Mouse (Mus musculus) stomach, embryonic 16.5 days (tissue): ENCODE measurements around the gene Dnajc7. TPM values are rescaled to one million over a fixed set of nuclear protein-coding genes. Genes with fewer than 3 reads are reported as not detected.

Source experiments
- ATAC-seq: fragments of 200-750 bp; cut with Nextera tagmentation; 2 replicates; pipeline ENCODE4 v1.8.0; 2017; ENCODE audit warnings: moderate number of reproducible peaks, moderate TSS enrichment; ENCODE audit not compliant: insufficient read depth, low FRiP score
- H3K27ac ChIP-seq: fragments of 300-500 bp; sonication (generic); 2 replicates; pipeline ENCODE4 v1.5.1; 2014; ENCODE audit warnings: low read length
- H3K27me3 ChIP-seq: fragments of 300-500 bp; sonication (generic); 2 replicates; pipeline ENCODE4 v1.6.1; 2014; ENCODE audit warnings: low read length, control low read depth, mixed read lengths; ENCODE audit not compliant: control insufficient read depth, insufficient read depth
- H3K36me3 ChIP-seq: fragments of 300-500 bp; sonication (generic); 2 replicates; pipeline ENCODE4 v1.6.1; 2014; ENCODE audit warnings: low read length; ENCODE audit not compliant: control insufficient read depth, insufficient read depth
- H3K4me1 ChIP-seq: fragments of 300-500 bp; sonication (generic); 2 replicates; pipeline ENCODE4 v1.6.1; 2014; ENCODE audit warnings: low read length, control low read depth, mixed read lengths; ENCODE audit not compliant: control insufficient read depth, insufficient read depth
- H3K4me2 ChIP-seq: fragments of 300-500 bp; sonication (generic); 2 replicates; pipeline ENCODE4 v1.6.1; 2014; ENCODE audit warnings: low read depth, low read length, mixed read lengths
- H3K4me3 ChIP-seq: fragments of 300-500 bp; sonication (generic); replicated peaks from 2 replicates; pipeline ENCODE4 v1.5.1; 2014; ENCODE audit warnings: mild to moderate bottlenecking, low read length
- H3K9ac ChIP-seq: fragments of 300-500 bp; sonication (generic); 2 replicates; pipeline ENCODE4 v1.6.1; 2014; ENCODE audit warnings: low read length
- H3K9me3 ChIP-seq: fragments of 300-500 bp; sonication (generic); replicated peaks from 2 replicates; pipeline ENCODE4 v1.6.1; 2016; ENCODE audit warnings: low read length, control low read depth; ENCODE audit not compliant: control insufficient read depth
- WGBS: fragments of 180-500 bp; shearing (Covaris S2); extraction: QIAGEN DNeasy Blood & Tissue Kit; methylation state at CpG from one replicate; pipeline ENCODE4 v1.1.7; 2014; 5-methylcytosine and 5-hydroxymethylcytosine counted together
- polyA plus RNA-seq: library from polyadenylated mRNA; unstranded; fragments of >200 nt; fragmentation: Nextera tagmentation; extraction: Ambion mirVana; gene quantifications from 2 replicates; pipeline ENCODE4 v1.2.1, GENCODE M21; 2015

The Dnajc7 gene
- polyA plus RNA-seq, 1 experiment from 2014 or later: 209 TPM

DNA sequence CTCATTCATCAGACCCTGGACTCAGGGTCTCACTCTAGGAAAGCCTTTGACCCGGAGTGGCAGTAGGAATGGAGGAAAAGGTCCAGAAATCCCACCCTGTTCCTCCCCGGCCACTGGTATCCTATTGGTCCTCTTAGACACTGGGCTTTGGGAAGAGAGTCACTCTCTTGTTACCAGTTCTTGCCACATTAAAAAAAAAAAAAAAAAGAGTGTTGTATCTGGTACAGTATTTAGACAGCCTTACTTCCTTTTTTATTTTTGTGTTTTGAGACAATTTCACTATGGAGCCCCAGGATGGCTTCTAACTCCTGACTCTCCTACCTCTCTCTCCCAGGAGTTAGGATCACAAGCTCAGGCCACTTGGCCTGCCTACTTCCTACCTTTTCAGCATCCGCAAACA lies 62.4 kb downstream of the Dnajc7 start:
- Histone ChIP-seq H3K27ac (no peak overlapping the region), H3K9me3 (no peaks in the 10 kb centered on the region), H3K9ac (no peak overlapping the region), H3K36me3 (no peaks in the 10 kb centered on the region), H3K27me3 (no peaks in the 10 kb centered on the region), H3K4me1 (no peaks in the 10 kb centered on the region), H3K4me2 (no peak overlapping the region), H3K4me3 (no peak overlapping the region)
- 62% methylated on average over 3 of the region's 3 CpGs for WGBS
- no peak for ATAC-seq

DNA sequence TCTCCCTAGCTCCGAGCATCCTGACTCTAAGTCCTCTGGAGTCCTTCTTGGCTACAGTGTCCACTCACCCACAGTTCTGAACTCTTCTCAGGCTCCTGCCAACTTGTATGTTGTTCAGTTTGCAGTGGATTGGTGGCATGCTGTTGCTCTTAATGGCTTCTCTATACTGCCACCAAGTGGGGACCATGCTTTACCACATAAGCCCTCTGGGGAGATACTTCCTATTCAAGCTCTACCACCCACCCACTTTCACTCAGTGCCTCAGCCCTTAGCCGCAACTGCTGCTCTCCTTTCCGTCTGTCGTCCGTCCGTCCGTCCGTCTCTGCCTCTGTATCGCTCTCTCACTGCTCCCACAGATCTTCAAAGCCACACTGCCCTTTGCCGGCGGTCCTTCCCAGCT lies 64.4 kb downstream of the Dnajc7 start:
- H3K27ac ChIP-seq: no peak overlapping the region
- peak overlapping the region; percentile 46 for H3K4me2 ChIP-seq
- ATAC-seq: peak; percentile 63; the same call in 1 of the 2 replicates
- H3K27me3 ChIP-seq: no peaks in the 10 kb centered on the region
- H3K4me3 ChIP-seq: no peak overlapping the region
- WGBS: 14% methylated on average over 11 of the region's 11 CpGs
- no peaks in the 10 kb centered on the region for H3K4me1 ChIP-seq
- H3K9ac ChIP-seq: peak overlapping the region; percentile 58; the same call in 1 of the 2 replicates
- H3K9me3 ChIP-seq: no peaks in the 10 kb centered on the region
- no peaks in the 10 kb centered on the region for H3K36me3 ChIP-seq

GRCm38 (mm10) chr11:100552842-100553241 lies 67.1 kb downstream of the Dnajc7 start:
- 77% methylated on average over 4 of the region's 4 CpGs for WGBS
- H3K4me1 ChIP-seq: no peaks in the 10 kb centered on the region
- no peaks in the 10 kb centered on the region for H3K27me3 ChIP-seq
- no peaks in the 10 kb centered on the region for H3K9me3 ChIP-seq
- ATAC-seq: no peak
- no peaks in the 10 kb centered on the region for H3K36me3 ChIP-seq
- H3K9ac ChIP-seq: no peak overlapping the region
- no peak overlapping the region for H3K4me3 ChIP-seq
- H3K27ac ChIP-seq: no peak overlapping the region
- H3K4me2 ChIP-seq: no peak overlapping the region

- Histone ChIP-seq H3K4me2 (no peak overlapping the region), H3K27ac (no peak overlapping the region), H3K4me3 (no peak overlapping the region), H3K4me1 (peaks cover 6% of the 10 kb centered on the region), H3K9me3 (no peaks in the 10 kb centered on the region), H3K36me3 (no peaks in the 10 kb centered on the region), H3K9ac (no peak overlapping the region), H3K27me3 (no peaks in the 10 kb centered on the region)
- 68% methylated on average over 6 of the region's 6 CpGs for WGBS
- ATAC-seq: no peak
Observed at GRCm38 (mm10) chr11:100550101-100550500, 69.9 kb downstream of the Dnajc7 start.

DNA sequence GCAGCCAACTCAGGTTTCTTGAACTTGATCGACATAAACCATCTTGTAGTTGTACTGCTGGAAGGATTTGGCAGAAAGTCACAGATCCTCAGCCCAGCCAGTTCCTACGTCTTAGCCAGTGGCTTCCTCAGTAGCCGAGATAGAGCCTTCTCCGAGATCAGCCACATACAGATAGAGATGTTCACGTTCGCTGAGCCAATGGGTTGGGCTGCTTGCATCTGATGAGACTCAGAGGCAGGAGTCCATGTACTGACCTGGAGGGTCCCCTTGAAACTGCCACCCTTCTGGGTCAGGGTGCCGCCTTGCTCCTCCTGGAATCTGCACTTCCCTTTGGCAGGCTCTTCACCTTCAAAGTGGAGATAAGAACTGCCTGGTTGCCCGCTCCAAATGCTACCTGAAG lies 70.5 kb downstream of the Dnajc7 start:
- ATAC-seq: no peak
- Histone ChIP-seq H3K4me1 (peaks cover 10% of the 10 kb centered on the region), H3K27ac (no peak overlapping the region), H3K36me3 (no peaks in the 10 kb centered on the region), H3K9me3 (no peaks in the 10 kb centered on the region), H3K4me3 (no peak overlapping the region), H3K27me3 (no peaks in the 10 kb centered on the region), H3K4me2 (no peak overlapping the region), H3K9ac (no peak overlapping the region)
- WGBS: 67% methylated on average over 8 of the region's 8 CpGs

GRCm38 (mm10) chr11:100548141-100548540 lies 71.8 kb downstream of the Dnajc7 start:
- Histone ChIP-seq H3K4me1 (peaks cover 10% of the 10 kb centered on the region), H3K36me3 (no peaks in the 10 kb centered on the region), H3K9me3 (no peaks in the 10 kb centered on the region), H3K27ac (no peak overlapping the region), H3K27me3 (no peaks in the 10 kb centered on the region), H3K4me3 (no peak overlapping the region), H3K9ac (no peak overlapping the region), H3K4me2 (no peak overlapping the region)
- 74% methylated on average over 6 of the region's 6 CpGs for WGBS
- no peak for ATAC-seq

- peaks cover 10% of the 10 kb centered on the region for H3K4me1 ChIP-seq
- no peaks in the 10 kb centered on the region for H3K9me3 ChIP-seq
- H3K27ac ChIP-seq: no peak overlapping the region
- no peak for ATAC-seq
- no peak overlapping the region for H3K9ac ChIP-seq
- no peaks in the 10 kb centered on the region for H3K27me3 ChIP-seq
- H3K36me3 ChIP-seq: no peaks in the 10 kb centered on the region
- no peak overlapping the region for H3K4me3 ChIP-seq
- WGBS: 77% methylated on average over 6 of the region's 6 CpGs
- H3K4me2 ChIP-seq: no peak overlapping the region
Observed at GRCm38 (mm10) chr11:100546955-100547354, 73.0 kb downstream of the Dnajc7 start.

DNA sequence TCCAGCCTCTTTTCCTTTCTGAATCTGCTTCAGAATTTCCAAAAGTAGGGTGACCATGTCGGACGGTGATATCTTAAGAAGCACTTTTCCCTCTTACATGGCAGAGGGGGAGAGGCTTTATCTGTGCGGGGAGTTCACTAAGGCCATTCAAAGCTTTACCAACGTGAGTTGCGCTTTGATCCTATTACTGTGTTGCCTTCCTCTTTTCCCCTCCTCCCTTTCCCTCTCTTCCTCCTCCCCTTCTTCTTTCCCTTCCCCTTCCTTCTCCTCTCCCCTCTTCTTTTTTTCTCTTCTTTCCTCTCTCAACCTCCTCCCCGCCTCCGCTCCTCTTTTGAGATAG lies 74.3 kb downstream of the Dnajc7 start:
- Histone ChIP-seq H3K27me3 (no peaks in the 10 kb centered on the region), H3K4me1 (peaks cover 10% of the 10 kb centered on the region), H3K4me3 (peak overlapping the region; percentile 53), H3K9me3 (no peaks in the 10 kb centered on the region), H3K9ac (peak overlapping the region; percentile 74), H3K4me2 (peak overlapping the region; percentile 88), H3K36me3 (no peaks in the 10 kb centered on the region), H3K27ac (peak overlapping the region; percentile 67; the same call in 1 of the 2 replicates)
- WGBS: 25% methylated on average over 7 of the region's 7 CpGs
- ATAC-seq: 0 out of 2 replicates have a peak, but pooled peaks have one; percentile 7

- no peaks in the 10 kb centered on the region for H3K9me3 ChIP-seq
- 4% methylated on average over 28 of the region's 28 CpGs for WGBS
- H3K4me1 ChIP-seq: peaks cover 10% of the 10 kb centered on the region
- no peaks in the 10 kb centered on the region for H3K27me3 ChIP-seq
- H3K4me2 ChIP-seq: peak within 1 kb of the TSS; percentile 88
- H3K9ac ChIP-seq: peak within 1 kb of the TSS; percentile 74
- H3K27ac ChIP-seq: peak within 1 kb of the TSS; percentile 67
- peak; percentile 99 for ATAC-seq
- no peaks in the 10 kb centered on the region for H3K36me3 ChIP-seq
- peak within 1 kb of the TSS; percentile 53 for H3K4me3 ChIP-seq
Observed at GRCm38 (mm10) chr11:100544832-100545745, 74.9 kb downstream of the Dnajc7 start, which contains the start of gene Ttc25. TSS of gene Ttc25 (plus strand) at chr11:100545607.
